In genomic region chr8:118626425-118626824, GRCm38 (mm10) we compare ENCODE assay signal across 18 mouse cellular contexts.
"Had no signal": no experiment of that assay in that cellular context is flagged by ENCODE, and none has a peak within 500 bp of the region (broad histone marks: within the 10 kb centered on the region; RNA-seq: fewer than 3 reads in every experiment).

No protein-coding gene starts in this region.

- H3K27me3 ChIP-seq: midbrain, embryonic 12.5 days; neural tube, embryonic 13.5 days; neural tube, embryonic 15.5 days had no signal

- DNase-seq: lung, embryonic 14.5 days; lung, postnatal 10 days; lung, postnatal 4 days; midbrain, embryonic 14.5 days; retina, postnatal 1 day; right cerebral cortex, adult 18-20 months; right cerebral cortex, postnatal 25 days; right cerebral cortex, postnatal 4 days; spleen, adult 18-20 months; thymus, adult 18-20 months; thymus, postnatal 14 days; thymus, postnatal 36 days had no signal

- H3K27ac ChIP-seq: midbrain, embryonic 10.5 days; midbrain, embryonic 12.5 days; neural tube, embryonic 13.5 days; neural tube, embryonic 15.5 days had no signal

- H3K4me2 ChIP-seq: lung, embryonic 14.5 days; midbrain, embryonic 12.5 days; neural tube, embryonic 13.5 days; neural tube, embryonic 15.5 days had no signal

- H3K9ac ChIP-seq: lung, embryonic 14.5 days; midbrain, embryonic 12.5 days; neural tube, embryonic 13.5 days; neural tube, embryonic 15.5 days had no signal

- H3K36me3 ChIP-seq: midbrain, embryonic 10.5 days; midbrain, embryonic 12.5 days; neural tube, embryonic 13.5 days; neural tube, embryonic 15.5 days had no signal

- H3K9me3 ChIP-seq: midbrain, embryonic 10.5 days; midbrain, embryonic 12.5 days; neural tube, embryonic 13.5 days; neural tube, embryonic 15.5 days had no signal

- ATAC-seq: midbrain, embryonic 16.5 days had no signal

- H3K4me1 ChIP-seq: midbrain, embryonic 10.5 days; midbrain, embryonic 12.5 days; neural tube, embryonic 13.5 days had no signal

- H3K4me3 ChIP-seq: midbrain, embryonic 10.5 days; midbrain, embryonic 12.5 days; myocyte; neural tube, embryonic 13.5 days; neural tube, embryonic 15.5 days had no signal
